Mouse (Mus musculus) heart, embryonic 11.5 days (tissue): Measurements from ENCODE around the gene Abca3. TPM values are rescaled to one million over a fixed set of nuclear protein-coding genes. Genes with fewer than 3 reads are reported as not detected.
"Not testable (repeated sequence)": the region's sequence is repeated elsewhere in the genome, so short reads cannot be mapped to it uniquely, and the experiment has no call there.

Experiments used
- ATAC-seq: fragments of 200-750 bp; cut with Nextera tagmentation; replicated peaks from 2 replicates; pipeline ENCODE4 v1.8.0; 2017; ENCODE audit warnings: moderate library complexity; ENCODE audit not compliant: insufficient number of reproducible peaks, low FRiP score, low TSS enrichment
- H3K27ac ChIP-seq: fragments of 300-500 bp; sonication (generic); 2 replicates; pipeline ENCODE4 v1.5.1; 2014; ENCODE audit warnings: mild to moderate bottlenecking, low read depth, low read length
- H3K27me3 ChIP-seq: fragments of 300-500 bp; sonication (generic); 2 replicates; pipeline ENCODE4 v1.6.1; 2014; ENCODE audit warnings: mild to moderate bottlenecking, low read length, mixed read lengths; ENCODE audit not compliant: control insufficient read depth, insufficient read depth
- H3K36me3 ChIP-seq: fragments of 300-500 bp; sonication (generic); 2 replicates; pipeline ENCODE4 v1.6.1; 2014; ENCODE audit warnings: mild to moderate bottlenecking, low read length, moderate library complexity, mixed read lengths; ENCODE audit not compliant: control insufficient read depth, insufficient read depth
- H3K4me1 ChIP-seq: fragments of 300-500 bp; sonication (generic); 2 replicates; pipeline ENCODE4 v1.6.1; 2014; ENCODE audit warnings: low read length; ENCODE audit not compliant: control insufficient read depth, insufficient read depth
- H3K4me2 ChIP-seq: fragments of 300-500 bp; sonication (generic); 2 replicates; pipeline ENCODE4 v1.6.1; 2014; ENCODE audit warnings: mild to moderate bottlenecking, moderate library complexity
- H3K4me3 ChIP-seq: fragments of 300-500 bp; sonication (generic); 2 replicates; pipeline ENCODE4 v1.5.1; 2014; ENCODE audit warnings: low read depth, low read length
- H3K9ac ChIP-seq: fragments of 300-500 bp; sonication (generic); 2 replicates; pipeline ENCODE4 v1.6.1; 2014; ENCODE audit warnings: mild to moderate bottlenecking, low read depth, low read length, moderate library complexity
- H3K9me3 ChIP-seq: fragments of 300-500 bp; sonication (generic); replicated peaks from 2 replicates; pipeline ENCODE4 v1.6.1; 2016; ENCODE audit warnings: low read length; ENCODE audit not compliant: control insufficient read depth
- WGBS: fragments of 180-500 bp; shearing (Covaris S2); extraction: QIAGEN DNeasy Blood & Tissue Kit; methylation state at CpG from one replicate; pipeline ENCODE4 v1.1.7; 2014; ENCODE audit not compliant: insufficient replicate concordance; 5-methylcytosine and 5-hydroxymethylcytosine counted together
- polyA plus RNA-seq: library from polyadenylated mRNA; unstranded; fragments of >200 nt; fragmentation: Nextera tagmentation; extraction: Ambion mirVana; gene quantifications from 2 replicates; pipeline ENCODE4 v1.2.1, GENCODE M21; 2014

Gene Abca3
- polyA plus RNA-seq, 1 experiment from 2014 or later = 6.3 TPM

GRCm38 (mm10) chr17:24416051-24416652, 64.4 kb downstream of the Abca3 start:
- peak overlapping the region; percentile 85 for H3K9ac ChIP-seq
- no peak overlapping the region for H3K27ac ChIP-seq
- H3K4me2 ChIP-seq = peak overlapping the region; percentile 86
- WGBS = 85% methylated on average over 3 of the region's 3 CpGs
- peak overlapping the region; percentile 76 for H3K4me3 ChIP-seq
- no peaks in the 10 kb centered on the region for H3K27me3 ChIP-seq
- H3K9me3 ChIP-seq = no peaks in the 10 kb centered on the region
- H3K4me1 ChIP-seq = peaks cover 11% of the 10 kb centered on the region; the same call in 1 of the 2 replicates
- no peak for ATAC-seq
- H3K36me3 ChIP-seq = peaks cover 34% of the 10 kb centered on the region

- ATAC-seq = no peak
- H3K27me3 ChIP-seq = no peaks in the 10 kb centered on the region
- H3K27ac ChIP-seq = no peak overlapping the region
- 94% methylated on average over 4 of the region's 4 CpGs for whole genome bisulfite sequencing
- no peaks in the 10 kb centered on the region for H3K4me1 ChIP-seq
- H3K9ac ChIP-seq = no peak overlapping the region
- H3K9me3 ChIP-seq = no peaks in the 10 kb centered on the region
- H3K4me3 ChIP-seq = no peak overlapping the region
- no peak overlapping the region for H3K4me2 ChIP-seq
- peaks cover 52% of the 10 kb centered on the region for H3K36me3 ChIP-seq
These were observed 71.4 kb downstream of the Abca3 start for GRCm38 (mm10) chr17:24423114-24423513.

GRCm38 (mm10) chr17:24424489-24424888, 72.7 kb downstream of the Abca3 start:
- no peaks in the 10 kb centered on the region for H3K27me3 ChIP-seq
- H3K36me3 ChIP-seq = peaks cover 41% of the 10 kb centered on the region
- H3K4me1 ChIP-seq = peaks cover 5% of the 10 kb centered on the region; the same call in 1 of the 2 replicates
- H3K27ac ChIP-seq = no peak overlapping the region
- H3K9ac ChIP-seq = no peak overlapping the region
- H3K4me2 ChIP-seq = no peak overlapping the region
- no peak for ATAC-seq
- no peaks in the 10 kb centered on the region for H3K9me3 ChIP-seq
- no peak overlapping the region for H3K4me3 ChIP-seq
- 90% methylated on average over 5 of the region's 5 CpGs for WGBS

- not testable (repeated sequence) for H3K9me3 ChIP-seq, H3K9ac ChIP-seq, H3K4me3 ChIP-seq, H3K27me3 ChIP-seq, H3K27ac ChIP-seq, ATAC-seq, H3K4me2 ChIP-seq
- peaks cover 11% of the 10 kb centered on the region; the same call in 1 of the 2 replicates for H3K4me1 ChIP-seq
- 86% methylated on average over 6 of the region's 8 CpGs for WGBS
- peaks cover 34% of the 10 kb centered on the region for H3K36me3 ChIP-seq
These were observed 73.6 kb downstream of the Abca3 start for GRCm38 (mm10) chr17:24425326-24425725.

GRCm38 (mm10) chr17:24425905-24426304, 74.2 kb downstream of the Abca3 start:
- H3K9me3 ChIP-seq = no peaks in the 10 kb centered on the region
- peaks cover 11% of the 10 kb centered on the region; the same call in 1 of the 2 replicates for H3K4me1 ChIP-seq
- no peak overlapping the region; the same call in 1 of the 2 replicates for H3K4me3 ChIP-seq
- no peak overlapping the region for H3K27ac ChIP-seq
- no peak for ATAC-seq
- H3K4me2 ChIP-seq = peak overlapping the region; percentile 71
- WGBS = 92% methylated on average over 7 of the region's 7 CpGs
- no peak overlapping the region for H3K9ac ChIP-seq
- H3K36me3 ChIP-seq = peaks cover 29% of the 10 kb centered on the region
- no peaks in the 10 kb centered on the region for H3K27me3 ChIP-seq

- peak within 1 kb of the TSS; percentile 95 for H3K9ac ChIP-seq
- peaks cover 11% of the 10 kb centered on the region; the same call in 1 of the 2 replicates for H3K4me1 ChIP-seq
- ATAC-seq = peak; percentile 96
- H3K4me2 ChIP-seq = peak within 1 kb of the TSS; percentile 71
- peak within 1 kb of the TSS; percentile 87 for H3K4me3 ChIP-seq
- no peaks in the 10 kb centered on the region for H3K27me3 ChIP-seq
- peaks cover 24% of the 10 kb centered on the region for H3K36me3 ChIP-seq
- WGBS = under 1% methylated on average over 48 of the region's 48 CpGs
- no peaks in the 10 kb centered on the region for H3K9me3 ChIP-seq
- peak within 1 kb of the TSS; percentile 97 for H3K27ac ChIP-seq
These were observed 74.9 kb downstream of the Abca3 start, which contains the start of gene Eci1 for GRCm38 (mm10) chr17:24426471-24427169. Gene Eci1 (plus strand): TSS chr17:24426641.

- no peak for ATAC-seq
- 5% methylated on average over 8 of the region's 8 CpGs for WGBS
These were observed 75.4 kb downstream of the Abca3 start for GRCm38 (mm10) chr17:24427170-24427557.

GRCm38 (mm10) chr17:24429201-24429983, 77.6 kb downstream of the Abca3 start:
- no peak for ATAC-seq

More at GRCm38 (mm10) chr17:24427170-24427557, 75.4 kb downstream of the Abca3 start:
- H3K27ac ChIP-seq = peak overlapping the region; percentile 97
- peak overlapping the region; percentile 95 for H3K9ac ChIP-seq
- no peaks in the 10 kb centered on the region for H3K27me3 ChIP-seq
- peak overlapping the region; percentile 87 for H3K4me3 ChIP-seq
- H3K4me2 ChIP-seq = peak overlapping the region; percentile 71
- peaks cover 21% of the 10 kb centered on the region for H3K36me3 ChIP-seq
- no peaks in the 10 kb centered on the region for H3K9me3 ChIP-seq
- H3K4me1 ChIP-seq = peaks cover 11% of the 10 kb centered on the region; the same call in 1 of the 2 replicates

More at GRCm38 (mm10) chr17:24429201-24429983, 77.6 kb downstream of the Abca3 start:
- Histone ChIP-seq H3K36me3 (peaks cover 12% of the 10 kb centered on the region; the same call in 1 of the 2 replicates), H3K4me3 (no peak overlapping the region; the same call in 1 of the 2 replicates), H3K27ac (peak overlapping the region; percentile 63), H3K9me3 (no peaks in the 10 kb centered on the region), H3K4me1 (peaks cover 11% of the 10 kb centered on the region; the same call in 1 of the 2 replicates), H3K4me2 (peak overlapping the region; percentile 42), H3K9ac (peak overlapping the region; percentile 56), H3K27me3 (no peaks in the 10 kb centered on the region)
- 70% methylated on average over 14 of the region's 14 CpGs for WGBS
